Mouse (Mus musculus) layer of hippocampus, postnatal 14 days (tissue): Measurements from ENCODE around the gene Gemin5. TPM values are rescaled to one million over a fixed set of nuclear protein-coding genes. Genes with fewer than 3 reads are reported as not detected.
"Not testable (repeated sequence)": the region's sequence is repeated elsewhere in the genome, so short reads cannot be mapped to it uniquely, and the experiment has no call there.

Experiments
- DNase-seq, 2 experiments: peaks; one replicate each; pipeline ENCODE4 v3.0.0; 2021 to 2022; ENCODE audit warnings: low spot score in 2 of 2, mixed read lengths in 1 of 2
- total RNA-seq, 2 experiments: library from RNA; stranded (reverse); gene quantifications; 2 replicates each; pipeline ENCODE4 v1.2.3; 2021

The Gemin5 gene
- total RNA-seq, 2 experiments from 2014 or later: 17.7 to 20.3 TPM

GRCm38 (mm10) chr11:58117044-58117652 is 51.2 kb downstream of the Gemin5 start:
- no peak for DNase-seq

GRCm38 (mm10) chr11:58116560-58116959 is 51.8 kb downstream of the Gemin5 start:
- DNase-seq: no peak

- no peak for DNase-seq
These were observed 60.5 kb downstream of the Gemin5 start for GRCm38 (mm10) chr11:58107664-58108337.

GRCm38 (mm10) chr11:58107009-58107408 is 61.3 kb downstream of the Gemin5 start:
- no peak for DNase-seq

GRCm38 (mm10) chr11:58104351-58104791 is 64.0 kb downstream of the Gemin5 start:
- peak; percentile 46 to 58 for DNase-seq

- peak; percentile 99 for DNase-seq
These were observed 64.5 kb downstream of the Gemin5 start, which contains the start of gene Cnot8 for GRCm38 (mm10) chr11:58103697-58104306. TSS of gene Cnot8 (plus strand) at chr11:58104153.

- DNase-seq: no peak
These were observed 65.0 kb downstream of the Gemin5 start for GRCm38 (mm10) chr11:58103344-58103653.

- no peak for DNase-seq
These were observed 65.6 kb downstream of the Gemin5 start for GRCm38 (mm10) chr11:58102581-58103343.

- DNase-seq: no peak
These were observed 66.2 kb downstream of the Gemin5 start for GRCm38 (mm10) chr11:58102146-58102545.

- DNase-seq: no peak
These were observed 67.1 kb downstream of the Gemin5 start for GRCm38 (mm10) chr11:58101194-58101720.

- no peak for DNase-seq
These were observed 68.3 kb downstream of the Gemin5 start for GRCm38 (mm10) chr11:58100006-58100405.

- DNase-seq: not testable (repeated sequence)
These were observed 70.0 kb downstream of the Gemin5 start for GRCm38 (mm10) chr11:58098366-58098720.

GRCm38 (mm10) chr11:58097621-58098365 is 70.5 kb downstream of the Gemin5 start:
- no peak for DNase-seq

- DNase-seq: no peak
These were observed 71.3 kb downstream of the Gemin5 start for GRCm38 (mm10) chr11:58096821-58097620.

GRCm38 (mm10) chr11:58096160-58096559 is 72.2 kb downstream of the Gemin5 start:
- no peak for DNase-seq

GRCm38 (mm10) chr11:58095561-58095960 is 72.8 kb downstream of the Gemin5 start:
- DNase-seq: no peak

GRCm38 (mm10) chr11:58094766-58095165 is 73.6 kb downstream of the Gemin5 start:
- DNase-seq: no peak

- DNase-seq: no peak
These were observed 75.3 kb downstream of the Gemin5 start, which contains the start of gene Gm12248 for GRCm38 (mm10) chr11:58093021-58093528. TSS of gene Gm12248 (minus strand) at chr11:58093134.

GRCm38 (mm10) chr11:58092541-58092940 is 75.8 kb downstream of the Gemin5 start:
- DNase-seq: no peak

- no peak for DNase-seq
These were observed 86.6 kb downstream of the Gemin5 start for GRCm38 (mm10) chr11:58081716-58082115.
